Mouse (Mus musculus): ENCODE results near the gene Npdc1. TPM values are rescaled to one million over a fixed set of nuclear protein-coding genes. Genes with fewer than 3 reads are reported as not detected.

Gene Npdc1
- polyA plus RNA-seq, 1 experiment from 2014 or later, result 19.5 TPM

GRCm38 (mm10) chr2:25423626-25424025 lies 24.5 kb downstream of the Npdc1 start:
- Histone ChIP-seq H3K9me3 (ENCODE audit: low read depth, low read length) (no peaks in the 10 kb centered on the region), H3K27ac (ENCODE audit: low read depth) (no peak overlapping the region), H3K4me1 (ENCODE audit: insufficient read depth) (no peaks in the 10 kb centered on the region), H3K36me3 (ENCODE audit: insufficient read depth) (no peaks in the 10 kb centered on the region), H3K27me3 (ENCODE audit: insufficient read depth, low read length) (peaks cover 27% of the 10 kb centered on the region), H3K4me2 (no peak overlapping the region), H3K4me3 (ENCODE audit: low read depth, low read length) (no peak overlapping the region), H3K9ac (no peak overlapping the region)
- TF ChIP-seq CTCF (IDR thresholded peaks at IDR 0.05; ENCODE audit: low read depth), result no peak
- DNase-seq (no peak), ATAC-seq (ENCODE audit: insufficient read depth) (no peak)
- 75% methylated on average over 1 of the region's 1 CpGs for WGBS

DNA sequence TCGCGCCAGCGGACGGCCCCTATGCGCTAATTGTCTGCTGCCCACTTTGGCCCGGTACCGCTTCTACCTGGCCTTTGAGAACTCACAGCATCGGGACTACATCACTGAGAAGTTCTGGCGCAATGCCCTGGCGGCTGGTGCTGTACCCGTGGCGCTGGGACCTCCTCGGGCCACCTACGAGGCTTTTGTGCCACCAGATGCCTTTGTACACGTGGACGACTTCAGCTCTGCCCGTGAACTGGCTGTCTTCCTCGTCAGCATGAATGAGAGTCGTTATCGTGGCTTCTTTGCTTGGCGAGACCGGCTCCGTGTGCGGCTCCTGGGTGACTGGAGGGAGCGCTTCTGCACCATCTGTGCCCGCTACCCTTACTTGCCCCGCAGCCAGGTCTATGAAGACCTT lies 26.3 kb downstream of the Npdc1 start:
- H3K36me3 ChIP-seq (ENCODE audit: insufficient read depth), result no peaks in the 10 kb centered on the region
- no peak overlapping the region for H3K4me3 ChIP-seq (ENCODE audit: low read depth, low read length)
- H3K4me1 ChIP-seq (ENCODE audit: insufficient read depth), result no peaks in the 10 kb centered on the region
- ATAC-seq (ENCODE audit: insufficient read depth), result no peak
- 44% methylated on average over 27 of the region's 27 CpGs for WGBS
- H3K4me2 ChIP-seq, result no peak overlapping the region
- no peak overlapping the region for H3K27ac ChIP-seq (ENCODE audit: low read depth)
- no peak for DNase-seq
- no peak for TF ChIP-seq CTCF (IDR thresholded peaks at IDR 0.05; ENCODE audit: low read depth)
- H3K9me3 ChIP-seq (ENCODE audit: low read depth, low read length), result no peaks in the 10 kb centered on the region
- peaks cover 38% of the 10 kb centered on the region for H3K27me3 ChIP-seq (ENCODE audit: insufficient read depth, low read length)
- no peak overlapping the region for H3K9ac ChIP-seq

GRCm38 (mm10) chr2:25426721-25427191 lies 27.6 kb downstream of the Npdc1 start:
- H3K4me3 ChIP-seq (ENCODE audit: low read depth, low read length), result no peak overlapping the region
- no peak overlapping the region for H3K27ac ChIP-seq (ENCODE audit: low read depth)
- H3K4me2 ChIP-seq, result no peak overlapping the region
- no peaks in the 10 kb centered on the region for H3K9me3 ChIP-seq (ENCODE audit: low read depth, low read length)
- H3K36me3 ChIP-seq (ENCODE audit: insufficient read depth), result no peaks in the 10 kb centered on the region
- DNase-seq (peak; percentile 85), ATAC-seq (ENCODE audit: insufficient read depth) (no peak)
- peak; percentile 87 for TF ChIP-seq CTCF (IDR thresholded peaks at IDR 0.05; ENCODE audit: low read depth)
- no peaks in the 10 kb centered on the region for H3K4me1 ChIP-seq (ENCODE audit: insufficient read depth)
- H3K9ac ChIP-seq, result no peak overlapping the region
- WGBS, result 34% methylated on average over 5 of the region's 5 CpGs
- peaks cover 43% of the 10 kb centered on the region for H3K27me3 ChIP-seq (ENCODE audit: insufficient read depth, low read length)

DNA sequence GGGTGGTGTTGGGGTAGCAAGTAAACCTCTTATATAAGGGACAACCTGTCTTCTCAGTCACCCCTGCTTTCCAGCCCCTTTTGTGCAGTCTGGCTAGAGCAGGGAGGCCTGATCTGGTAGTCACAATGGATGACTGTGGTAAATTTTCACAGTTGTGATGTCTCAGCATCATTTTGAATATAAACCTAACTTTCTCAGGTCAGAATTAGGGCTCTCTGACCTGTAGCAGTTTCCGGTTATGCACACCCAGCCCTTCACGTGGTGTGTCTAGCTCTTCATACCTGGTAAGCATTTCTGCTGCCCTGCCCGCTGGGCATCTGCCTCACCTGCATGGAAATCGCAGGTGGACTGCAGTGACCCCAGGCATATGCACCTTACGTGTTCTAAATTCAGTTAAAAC lies 28.1 kb downstream of the Npdc1 start:
- Histone ChIP-seq H3K27me3 (ENCODE audit: insufficient read depth, low read length) (peaks cover 43% of the 10 kb centered on the region), H3K36me3 (ENCODE audit: insufficient read depth) (no peaks in the 10 kb centered on the region), H3K9ac (no peak overlapping the region), H3K4me3 (ENCODE audit: low read depth, low read length) (no peak overlapping the region), H3K4me1 (ENCODE audit: insufficient read depth) (no peaks in the 10 kb centered on the region), H3K9me3 (ENCODE audit: low read depth, low read length) (no peaks in the 10 kb centered on the region), H3K27ac (ENCODE audit: low read depth) (no peak overlapping the region), H3K4me2 (no peak overlapping the region)
- no peak for ATAC-seq (ENCODE audit: insufficient read depth)
- TF ChIP-seq CTCF (IDR thresholded peaks at IDR 0.05; ENCODE audit: low read depth), result no peak
- 84% methylated on average over 5 of the region's 5 CpGs for WGBS
- DNase-seq, result no peak

DNA sequence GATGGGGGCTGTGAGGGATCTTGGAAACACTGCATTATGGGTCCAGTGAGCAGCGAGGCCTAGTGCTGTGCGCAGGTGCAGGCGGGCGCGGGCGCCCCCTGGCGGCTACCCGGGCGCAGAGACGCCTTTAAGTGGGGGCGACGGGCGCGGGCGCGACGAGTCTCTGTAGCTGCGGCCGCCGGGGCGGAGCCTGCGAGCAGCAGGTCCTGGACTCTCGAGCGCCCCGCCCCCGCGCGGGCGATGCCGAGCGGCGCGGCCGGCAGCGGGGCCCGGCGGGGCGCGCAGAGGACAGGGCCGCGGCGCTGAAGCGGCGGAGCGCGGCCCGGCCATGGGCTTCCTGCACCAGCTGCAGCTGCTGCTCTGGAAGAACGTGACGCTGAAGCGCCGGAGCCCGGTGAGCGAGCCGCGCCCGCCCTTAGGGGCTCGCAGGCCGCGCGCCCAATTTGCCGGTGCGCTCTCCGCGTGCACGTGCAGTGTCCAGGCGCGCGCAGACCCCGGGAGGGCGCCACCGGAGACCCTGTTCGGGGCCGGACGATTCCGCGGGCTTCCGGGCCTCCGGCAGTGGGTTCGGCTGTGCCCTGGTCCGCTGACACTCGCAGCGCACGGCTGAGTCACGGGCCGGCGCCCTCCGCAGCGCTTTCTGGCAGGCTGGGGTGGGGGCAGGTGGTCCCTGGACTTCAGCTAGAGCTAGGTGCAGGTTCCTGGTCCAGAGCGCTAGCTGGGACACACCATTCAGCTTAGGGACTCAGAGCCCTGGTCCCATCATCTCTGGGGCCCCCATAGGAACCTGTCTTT lies 29.5 kb downstream of the Npdc1 start, which contains the start of gene Abca2:
Abca2 (plus strand) TSS at position 262 of the 795 bp plus-strand sequence.
- ATAC-seq (ENCODE audit: insufficient read depth), result peak; percentile 90
- Histone ChIP-seq H3K36me3 (ENCODE audit: insufficient read depth) (no peaks in the 10 kb centered on the region), H3K4me3 (ENCODE audit: low read depth, low read length) (peak within 1 kb of the TSS; percentile 66), H3K9ac (peak within 1 kb of the TSS; percentile 68), H3K27ac (ENCODE audit: low read depth) (no peak within 1 kb of the TSS), H3K9me3 (ENCODE audit: low read depth, low read length) (no peaks in the 10 kb centered on the region), H3K27me3 (ENCODE audit: insufficient read depth, low read length) (peaks cover 41% of the 10 kb centered on the region), H3K4me2 (peak within 1 kb of the TSS; percentile 97), H3K4me1 (ENCODE audit: insufficient read depth) (no peaks in the 10 kb centered on the region)
- peak; percentile 75 for TF ChIP-seq CTCF (IDR thresholded peaks at IDR 0.05; ENCODE audit: low read depth)
- peak; percentile 95 for DNase-seq
- under 1% methylated on average over 74 of the region's 89 CpGs for WGBS

DNA sequence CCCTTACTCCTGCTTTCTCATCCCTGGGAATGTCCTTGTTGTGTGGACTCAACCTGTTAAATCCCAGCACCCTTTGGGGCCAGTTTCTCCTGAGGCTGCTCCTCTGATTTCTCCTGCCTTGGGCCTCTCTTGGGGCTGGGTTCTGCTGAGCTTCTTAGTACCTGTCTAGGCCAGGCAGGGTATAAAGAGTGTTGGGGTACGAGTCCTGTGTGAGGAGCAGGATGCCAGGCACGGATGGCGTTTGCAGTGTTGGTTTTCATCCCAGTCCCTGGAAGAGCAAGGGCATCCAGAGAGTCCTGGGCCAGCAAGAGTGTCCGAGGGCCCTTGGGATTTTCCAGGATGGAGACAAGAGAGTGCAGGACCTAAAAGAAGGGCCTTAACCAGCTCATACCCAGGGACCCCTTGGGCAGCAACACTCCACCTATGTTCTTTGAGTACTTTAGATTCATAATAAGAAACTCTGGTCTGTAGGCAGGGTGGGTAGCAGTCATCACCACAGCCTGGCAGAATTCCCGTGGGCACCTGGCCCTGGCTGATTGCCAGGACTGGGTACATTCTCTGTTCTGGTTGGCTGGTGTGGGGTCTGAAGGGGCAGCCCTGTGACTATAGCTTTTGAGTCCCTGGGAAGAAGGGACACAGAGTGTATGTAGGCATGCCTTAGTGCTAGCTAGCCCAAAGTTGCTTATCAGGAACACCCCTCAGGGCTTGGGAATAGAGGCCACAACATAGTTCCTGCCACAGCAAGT lies 30.5 kb downstream of the Npdc1 start:
- Histone ChIP-seq H3K4me2 (peak overlapping the region; percentile 97), H3K9me3 (ENCODE audit: low read depth, low read length) (no peaks in the 10 kb centered on the region), H3K27ac (ENCODE audit: low read depth) (no peak overlapping the region), H3K4me3 (ENCODE audit: low read depth, low read length) (no peak overlapping the region), H3K4me1 (ENCODE audit: insufficient read depth) (no peaks in the 10 kb centered on the region), H3K27me3 (ENCODE audit: insufficient read depth, low read length) (peaks cover 38% of the 10 kb centered on the region), H3K9ac (no peak overlapping the region), H3K36me3 (ENCODE audit: insufficient read depth) (no peaks in the 10 kb centered on the region)
- ATAC-seq (ENCODE audit: insufficient read depth) (no peak), DNase-seq (no peak)
- 61% methylated on average over 5 of the region's 5 CpGs for WGBS
- no peak for TF ChIP-seq CTCF (IDR thresholded peaks at IDR 0.05; ENCODE audit: low read depth)
